Mouse (Mus musculus) kidney, adult 11 months (tissue): ENCODE results near the gene Pqlc2.

Experiments
- DNase-seq: peaks from one replicate; pipeline ENCODE4 v3.0.0; 2022

The Pqlc2 gene

GRCm38 (mm10) chr4:139259302-139259871 is 51.1 kb downstream of the Pqlc2 start:
- DNase-seq, result no peak

GRCm38 (mm10) chr4:139258621-139259301 is 51.7 kb downstream of the Pqlc2 start:
- DNase-seq, result no peak

DNA sequence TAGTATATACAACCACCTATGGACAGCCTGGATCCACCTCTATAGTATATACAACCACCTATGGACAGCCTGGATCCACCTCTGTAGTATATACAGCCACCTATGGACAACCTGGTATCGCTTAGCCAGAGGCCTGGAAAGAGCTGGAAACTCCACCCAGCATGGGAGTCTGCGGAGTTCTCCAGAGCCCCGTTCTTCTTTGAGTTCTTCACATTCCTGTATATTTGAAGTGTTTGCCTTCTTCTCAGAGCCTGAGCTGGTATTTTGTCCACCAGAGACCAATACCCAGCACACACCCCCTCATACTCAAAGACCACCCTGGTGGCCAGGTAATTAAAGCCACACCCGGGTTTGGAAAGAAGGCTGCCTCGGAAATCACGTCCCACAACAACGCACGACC is 53.8 kb downstream of the Pqlc2 start:
- DNase-seq, result no peak

GRCm38 (mm10) chr4:139256146-139256545 is 54.4 kb downstream of the Pqlc2 start:
- DNase-seq, result no peak

GRCm38 (mm10) chr4:139253206-139253605 is 57.3 kb downstream of the Pqlc2 start:
- peak; percentile 39 for DNase-seq

DNA sequence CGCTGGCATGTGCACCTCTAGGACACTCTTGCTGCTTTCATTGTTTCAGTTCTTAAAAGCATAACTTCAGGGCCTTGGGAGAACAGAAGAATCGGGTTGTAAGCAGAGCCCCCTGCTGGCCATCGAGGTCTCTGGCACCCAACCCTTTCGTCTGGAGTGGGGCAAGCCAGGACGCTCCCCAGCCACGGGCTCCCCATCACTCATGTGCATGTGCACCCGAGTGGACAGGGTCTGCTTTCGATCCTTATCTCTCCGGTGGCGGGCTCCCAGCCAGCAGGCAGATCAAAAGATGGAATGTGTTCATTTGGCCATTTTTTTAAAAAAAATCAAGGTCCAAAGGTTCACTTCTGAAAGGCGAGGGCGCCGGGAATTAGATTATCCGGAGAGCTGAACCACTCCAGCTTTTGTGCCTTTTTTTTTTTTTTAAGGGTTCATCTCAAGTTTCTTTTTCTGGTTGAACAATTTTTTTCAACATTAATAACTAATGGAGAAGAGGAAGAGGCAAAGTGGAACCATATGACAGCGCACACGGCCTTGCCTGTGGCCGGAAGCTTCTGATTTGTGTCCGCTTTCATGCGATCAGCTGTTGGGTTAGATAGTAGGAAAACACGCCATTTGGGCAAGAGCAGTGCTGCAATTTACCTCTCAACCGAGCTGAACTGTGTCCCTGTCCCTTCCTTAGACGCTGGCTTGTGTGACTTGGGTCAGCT is 58.3 kb downstream of the Pqlc2 start:
- DNase-seq, result peak; percentile 82

- DNase-seq, result no peak
Measured at GRCm38 (mm10) chr4:139250886-139251285, 59.6 kb downstream of the Pqlc2 start.

GRCm38 (mm10) chr4:139250043-139250442 is 60.5 kb downstream of the Pqlc2 start:
- DNase-seq, result no peak

DNA sequence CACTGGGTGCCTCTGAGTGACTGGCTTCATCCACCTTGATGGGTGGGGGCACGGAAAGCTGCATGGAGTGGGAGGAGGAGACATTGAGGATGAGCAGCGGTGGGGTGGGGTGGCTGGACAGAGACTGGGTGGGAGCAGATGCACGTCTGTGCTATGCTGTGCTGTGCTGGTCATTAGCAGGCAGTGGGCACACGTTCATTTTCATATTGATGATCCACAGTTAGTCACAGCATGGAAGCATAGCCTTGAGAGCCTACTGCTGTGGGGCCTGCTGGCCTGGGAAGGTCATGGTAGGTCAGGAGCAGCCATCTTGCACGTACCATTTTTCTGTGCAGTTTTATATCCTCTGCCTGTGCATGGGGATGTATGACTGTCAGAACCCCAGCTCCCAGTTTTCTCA is 61.8 kb downstream of the Pqlc2 start:
- DNase-seq, result no peak

- no peak for DNase-seq
Measured at GRCm38 (mm10) chr4:139247966-139248365, 62.5 kb downstream of the Pqlc2 start.

DNA sequence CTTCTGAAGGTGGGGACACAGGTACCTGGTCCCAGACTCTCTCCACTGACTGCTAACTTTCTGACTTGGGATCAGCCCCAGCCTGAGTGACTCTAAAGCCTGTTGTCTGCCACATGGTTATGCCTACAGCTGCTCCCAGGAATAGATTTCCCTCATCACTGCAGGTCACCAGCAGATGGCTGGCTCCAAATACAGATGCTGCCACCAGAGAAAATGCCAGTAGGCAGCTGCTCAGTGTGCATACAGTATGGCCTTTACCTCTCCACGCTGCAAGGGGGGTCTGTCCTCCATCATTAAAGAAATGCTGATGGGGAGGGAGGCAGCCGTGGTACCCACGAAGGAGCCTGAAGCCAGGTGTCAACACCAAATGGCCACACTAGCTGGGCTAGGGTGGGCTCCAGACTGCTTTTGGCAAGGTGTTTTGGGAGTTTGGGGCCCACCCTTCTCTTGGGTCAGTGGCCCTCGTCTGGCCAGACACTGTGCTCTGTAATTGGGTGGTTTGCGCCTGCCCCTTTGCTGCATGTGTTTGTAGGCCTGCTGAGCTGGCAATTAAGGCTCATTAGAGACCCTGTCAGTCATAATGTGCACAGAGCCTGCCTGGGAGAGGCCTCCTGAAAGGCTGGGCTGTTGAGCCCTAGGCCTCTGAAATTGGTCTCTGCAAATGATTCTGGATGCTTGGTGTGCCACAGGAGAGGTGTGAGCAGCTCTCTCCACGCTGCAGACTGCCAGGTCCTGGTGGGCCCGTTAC is 64.2 kb downstream of the Pqlc2 start:
- DNase-seq, result no peak

- DNase-seq, result no peak
Measured at GRCm38 (mm10) chr4:139245534-139245933, 65.0 kb downstream of the Pqlc2 start.

DNA sequence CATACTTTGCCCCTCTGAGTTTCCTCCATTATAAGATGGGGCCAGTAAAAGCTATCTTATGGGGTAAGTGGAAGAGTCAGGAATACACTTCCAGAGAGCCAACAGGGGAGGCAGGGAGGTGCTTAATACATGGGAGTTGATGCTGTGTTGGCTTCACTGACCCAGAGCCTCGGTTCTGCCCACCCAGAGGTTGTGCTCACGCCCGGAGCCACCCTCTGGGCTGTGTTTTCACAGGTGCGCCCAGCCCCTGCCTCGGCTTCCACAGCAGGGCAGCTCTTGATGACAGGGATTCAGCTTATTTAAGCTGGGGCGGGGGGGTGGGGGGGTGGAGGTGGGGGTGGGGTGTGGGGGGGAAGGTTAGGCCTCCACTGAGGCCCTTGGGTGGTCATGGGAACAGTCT is 65.7 kb downstream of the Pqlc2 start:
- no peak for DNase-seq

GRCm38 (mm10) chr4:139244176-139244575 is 66.3 kb downstream of the Pqlc2 start:
- DNase-seq, result no peak
